Mouse (Mus musculus): ENCODE measurements around the gene Tnr.
"Not testable (repeated sequence)": the region's sequence is repeated elsewhere in the genome, so short reads cannot be mapped to it uniquely, and the experiment has no call there.

Gene Tnr

DNA sequence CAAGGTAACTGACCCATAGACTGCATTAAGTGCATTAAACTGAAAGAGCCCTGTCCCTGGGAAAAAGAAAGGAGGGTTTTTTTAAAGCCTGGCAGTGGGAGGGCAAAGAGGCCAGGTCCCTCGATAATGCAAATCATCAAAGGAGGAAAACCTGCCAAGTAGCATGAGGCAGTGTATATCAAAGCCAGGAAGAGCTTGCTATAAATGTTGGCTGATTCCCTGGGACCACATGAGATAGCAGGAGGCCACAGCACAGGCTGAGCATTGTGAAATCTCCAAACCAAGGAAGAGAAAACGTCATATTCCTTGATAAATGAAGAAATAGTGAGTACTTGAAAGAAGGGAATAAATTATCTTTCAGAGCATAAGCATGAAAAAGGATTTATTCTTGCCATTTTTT lies 409.0 kb downstream of the Tnr start:
- in situ Hi-C loops (cut with MboI, MseI) = no loop called here

DNA sequence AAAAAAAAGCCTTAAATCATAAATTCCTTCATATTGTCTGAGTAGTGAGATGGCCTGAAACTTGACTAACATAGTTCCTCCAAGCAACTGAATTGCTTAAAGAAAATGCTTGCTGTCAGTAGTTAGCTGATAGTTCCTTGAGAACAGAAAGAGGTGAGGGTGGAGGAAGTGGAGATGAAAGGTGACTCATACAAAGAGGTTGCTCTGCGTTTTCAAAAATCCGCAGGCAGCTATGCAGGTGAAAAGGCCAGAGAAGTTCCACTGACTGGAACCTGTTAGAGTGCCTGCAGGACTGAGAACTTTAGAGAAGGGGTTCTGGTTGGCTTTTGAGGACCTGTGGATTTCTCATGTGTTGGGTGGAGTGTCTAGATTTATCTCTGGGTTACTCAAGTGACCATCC lies 414.9 kb downstream of the Tnr start:
- in situ Hi-C loops (cut with MboI, MseI) = no loop called here

DNA sequence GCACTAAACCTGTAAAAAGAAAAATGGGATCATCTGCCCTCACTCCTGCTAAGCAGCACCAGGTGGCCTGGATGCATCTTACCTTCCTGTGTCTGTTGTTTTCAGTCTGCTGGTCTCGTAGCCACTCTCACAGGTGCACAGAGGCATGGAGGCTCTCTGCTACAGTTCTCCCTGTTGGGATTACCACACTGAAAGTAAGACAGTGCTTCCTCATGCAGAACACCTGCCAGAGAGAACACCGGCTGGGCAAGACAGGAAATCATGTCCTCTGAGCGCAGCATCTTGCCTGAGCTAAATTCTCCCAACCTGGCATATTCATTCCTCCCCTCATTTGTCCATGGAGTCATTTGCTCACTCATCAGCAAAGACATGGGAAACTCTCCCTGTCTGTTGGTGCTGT lies 415.8 kb downstream of the Tnr start:
- in situ Hi-C loops (cut with MboI, MseI) = no loop called here

DNA sequence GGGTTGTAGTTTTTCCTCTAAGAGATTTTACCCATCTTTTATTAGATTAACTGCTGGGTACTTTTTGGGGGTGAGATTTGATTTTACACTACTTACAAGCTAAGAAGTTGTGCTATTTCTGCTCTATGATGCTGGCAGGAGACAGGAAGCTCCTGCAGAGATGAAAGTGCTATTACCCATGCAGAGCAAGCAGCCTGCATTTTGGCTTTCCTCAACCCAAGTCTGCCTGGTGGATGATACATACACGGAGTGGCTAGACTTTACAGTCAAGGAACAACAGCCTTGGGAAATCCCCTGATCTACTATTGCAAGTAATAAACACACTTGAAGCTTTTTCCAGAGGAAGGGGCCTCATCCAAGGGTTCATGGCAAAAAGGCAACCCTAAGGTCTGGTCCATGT lies 430.0 kb downstream of the Tnr start:
- in situ Hi-C loops (cut with MboI, MseI) = no loop called here

DNA sequence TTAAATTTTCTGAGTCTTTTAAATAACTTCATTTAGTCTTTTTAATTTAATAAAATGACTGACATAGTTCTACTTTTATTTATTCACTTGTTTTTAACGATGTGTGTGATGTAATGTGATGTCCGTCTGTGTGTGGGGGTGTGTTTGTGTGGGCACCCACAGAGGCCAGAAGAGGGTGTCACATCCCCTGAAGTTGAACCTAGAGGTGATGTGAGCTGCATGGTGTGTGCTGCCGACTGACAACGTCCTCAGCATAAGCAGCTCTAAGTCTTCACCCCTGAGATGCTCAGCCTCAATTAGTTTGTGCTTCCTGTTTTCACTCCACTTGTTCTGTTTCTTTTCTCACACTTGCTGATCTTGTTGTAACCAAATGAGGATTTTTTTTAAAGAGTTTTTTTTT lies 439.8 kb downstream of the Tnr start:
- in situ Hi-C loops (cut with MboI, MseI) = no loop called here

DNA sequence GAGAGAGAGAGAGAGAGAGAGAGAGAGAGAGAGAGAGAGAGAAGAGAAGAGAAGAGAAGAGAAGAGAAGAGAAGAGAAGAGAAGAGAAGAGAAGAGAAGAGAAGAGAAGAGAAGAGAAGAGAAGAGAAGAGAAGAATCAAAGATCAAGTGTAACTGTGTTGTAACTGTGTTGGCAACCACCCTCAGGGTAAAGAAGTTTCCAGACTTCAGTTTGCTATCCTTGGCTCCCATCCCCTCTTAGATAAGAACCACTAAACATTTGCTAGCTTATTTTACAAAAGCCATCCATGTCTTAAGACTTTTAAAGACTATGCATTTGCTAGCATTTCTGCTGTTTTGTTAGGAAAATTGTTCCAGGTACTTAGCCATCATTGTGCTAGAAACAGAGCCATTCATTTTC lies 442.7 kb downstream of the Tnr start:
- in situ Hi-C loops (cut with MboI, MseI) = not testable (repeated sequence)

DNA sequence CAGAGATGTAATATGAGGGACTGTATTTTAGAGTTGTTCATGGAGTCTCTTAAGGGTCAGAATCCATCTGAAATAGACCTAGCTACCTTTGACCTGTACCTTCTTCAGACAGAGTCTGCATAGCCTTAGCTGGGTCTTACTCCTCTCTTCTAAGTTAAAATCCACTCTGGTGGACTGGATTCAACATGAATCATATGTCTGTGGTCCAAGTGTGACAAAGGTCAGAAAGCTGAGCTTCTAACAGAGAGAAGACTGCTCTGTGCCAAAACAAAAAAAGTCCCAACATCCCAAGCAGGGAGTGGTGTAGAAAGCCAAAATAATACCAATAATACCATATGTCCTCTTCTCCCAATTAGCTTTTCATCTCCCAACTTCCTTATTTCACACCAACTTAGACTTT lies 444.8 kb downstream of the Tnr start:
- in situ Hi-C loops (cut with MboI, MseI) = no loop called here

DNA sequence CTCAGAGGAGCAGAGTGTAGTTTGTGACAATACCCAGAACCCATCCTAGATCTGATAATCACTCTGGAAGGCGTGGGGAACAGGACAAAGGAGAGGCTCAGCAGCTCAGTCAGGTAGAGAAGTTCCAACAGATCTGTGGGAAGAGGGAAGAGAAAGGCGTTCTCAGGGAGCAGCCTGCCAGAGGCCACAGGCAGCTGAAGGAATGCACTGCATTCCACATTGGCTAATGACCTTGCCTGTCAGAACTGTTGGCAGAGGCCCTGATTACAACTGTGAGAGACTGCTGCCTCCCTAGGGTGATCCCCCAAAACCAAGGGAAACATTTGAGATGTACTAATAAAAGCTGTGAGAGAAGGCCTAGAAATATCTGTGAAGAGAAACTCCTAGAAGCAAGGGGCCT lies 454.2 kb downstream of the Tnr start:
- in situ Hi-C loops (cut with MboI, MseI) = no loop called here

DNA sequence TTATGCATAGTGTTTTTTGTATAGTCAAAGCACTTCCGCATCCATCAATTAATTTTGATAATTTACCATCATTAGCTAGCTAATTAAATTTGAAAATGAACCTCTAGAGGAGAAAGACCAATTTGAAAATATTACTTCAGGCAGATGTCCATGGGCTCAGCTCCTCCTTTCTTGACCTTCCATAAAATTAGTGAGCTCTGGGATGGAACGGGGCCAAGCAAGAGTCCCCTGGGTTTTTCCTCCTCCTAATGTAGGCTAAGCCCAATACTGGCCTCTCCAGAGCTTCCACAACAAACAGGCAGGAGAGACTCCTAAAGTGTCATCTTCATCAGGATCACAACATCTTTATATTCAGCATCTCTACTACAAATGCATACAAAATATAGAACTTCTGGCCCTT lies 455.5 kb downstream of the Tnr start:
- in situ Hi-C loops (cut with MboI, MseI) = no loop called here

DNA sequence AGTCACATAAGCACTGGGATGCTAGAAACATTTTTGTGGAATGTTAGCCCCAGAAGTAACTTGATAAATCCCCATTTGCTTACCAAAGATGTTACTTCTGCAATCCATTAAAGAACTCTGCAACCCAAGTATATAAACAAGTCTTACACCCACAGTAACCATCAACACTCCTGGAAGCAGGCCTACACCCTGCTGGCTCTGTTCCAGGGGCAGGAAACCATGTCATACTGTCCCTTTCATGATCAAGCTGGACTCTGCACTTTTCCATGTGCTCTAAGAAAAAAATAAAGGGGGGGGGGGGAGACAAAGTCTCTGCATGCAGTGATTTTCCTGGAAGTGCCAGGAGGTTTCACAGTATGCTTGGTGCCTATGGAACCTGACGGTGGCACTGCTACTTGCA lies 456.8 kb downstream of the Tnr start:
- in situ Hi-C loops (cut with MboI, MseI) = no loop called here
